Mouse (Mus musculus) cerebellum, postnatal 36 days (tissue): Measurements from ENCODE around the gene Ajm1.
A peak's percentile ranks its signal among the peaks of the same experiment; 100 is the strongest.

ENCODE experiments used
- DNase-seq, 2 experiments: peaks; one replicate each; pipeline ENCODE4 v3.0.0; 2021 to 2022; ENCODE audit warnings: mixed read lengths in 2 of 2

Gene Ajm1

GRCm38 (mm10) chr2:25581294-25581864, at the start of gene Ajm1:
TSS of gene Ajm1 (minus strand) at chr2:25581757.
- peak; percentile 75 to 84 for DNase-seq

GRCm38 (mm10) chr2:25628738-25629137, 47.2 kb upstream of the Ajm1 start:
- DNase-seq, result no peak

GRCm38 (mm10) chr2:25627811-25628210, 46.3 kb upstream of the Ajm1 start, which contains the start of gene Fcna:
TSS of gene Fcna (minus strand) at chr2:25628030.
- no peak for DNase-seq

GRCm38 (mm10) chr2:25625986-25626385, 44.4 kb upstream of the Ajm1 start:
- no peak for DNase-seq

- peak; percentile 92 to 95 for DNase-seq
Measured at GRCm38 (mm10) chr2:25621229-25622200, 40.0 kb upstream of the Ajm1 start, which contains the start of gene Tmem141. TSS of gene Tmem141 (minus strand) at chr2:25622005.

GRCm38 (mm10) chr2:25620852-25621228, 39.3 kb upstream of the Ajm1 start:
- DNase-seq, result no peak

GRCm38 (mm10) chr2:25620386-25620785, 38.8 kb upstream of the Ajm1 start:
- DNase-seq, result no peak

- no peak for DNase-seq
Measured at GRCm38 (mm10) chr2:25617578-25617977, 36.0 kb upstream of the Ajm1 start, which contains the start of gene Ccdc183. TSS of gene Ccdc183 (minus strand) at chr2:25617678.

- DNase-seq, result no peak
Measured at GRCm38 (mm10) chr2:25616398-25616797, 34.8 kb upstream of the Ajm1 start.

GRCm38 (mm10) chr2:25608671-25609070, 27.1 kb upstream of the Ajm1 start:
- DNase-seq, result no peak

GRCm38 (mm10) chr2:25607761-25608622, 26.4 kb upstream of the Ajm1 start, which contains the start of gene Rabl6:
TSS of gene Rabl6 (minus strand) at chr2:25608521.
- peak; percentile 92 to 94 for DNase-seq

- DNase-seq, result peak in 1 of 2 experiments; percentile 35
Measured at GRCm38 (mm10) chr2:25602526-25602925, 21.0 kb upstream of the Ajm1 start.

GRCm38 (mm10) chr2:25600037-25600436, 18.5 kb upstream of the Ajm1 start:
- DNase-seq, result no peak

- DNase-seq, result no peak
Measured at GRCm38 (mm10) chr2:25598749-25599148, 17.2 kb upstream of the Ajm1 start.

GRCm38 (mm10) chr2:25596765-25597510, 15.4 kb upstream of the Ajm1 start:
- no peak for DNase-seq

GRCm38 (mm10) chr2:25591863-25592262, 10.3 kb upstream of the Ajm1 start:
- DNase-seq, result peak; percentile 47 to 54

GRCm38 (mm10) chr2:25588227-25588907, 6.8 kb upstream of the Ajm1 start:
- DNase-seq, result no peak

GRCm38 (mm10) chr2:25587290-25587689, 5.7 kb upstream of the Ajm1 start:
- no peak for DNase-seq

- DNase-seq, result peak in 1 of 2 experiments; percentile 20
Measured at GRCm38 (mm10) chr2:25585601-25586000, 4.0 kb upstream of the Ajm1 start.

GRCm38 (mm10) chr2:25584856-25585255, 3.3 kb upstream of the Ajm1 start:
- DNase-seq, result peak in 1 of 2 experiments; percentile 5

- DNase-seq, result peak; percentile 52 to 58
Measured at GRCm38 (mm10) chr2:25584152-25584551, 2.6 kb upstream of the Ajm1 start.
